Mouse (Mus musculus) bone marrow macrophage, adult 2 months (primary cell): ENCODE results near the gene Ncoa7.

Source experiments
- CTCF ChIP-seq: IDR thresholded peaks from 2 replicates; pipeline ENCODE4 v1.5.1; 2012; ENCODE audit warnings: low read depth, mild to moderate bottlenecking, low read length, moderate library complexity
- POLR2A ChIP-seq: IDR thresholded peaks from 2 replicates; pipeline ENCODE4 v1.6.1; 2012; ENCODE audit warnings: mild to moderate bottlenecking, low read depth, low read length, borderline replicate concordance

DNA sequence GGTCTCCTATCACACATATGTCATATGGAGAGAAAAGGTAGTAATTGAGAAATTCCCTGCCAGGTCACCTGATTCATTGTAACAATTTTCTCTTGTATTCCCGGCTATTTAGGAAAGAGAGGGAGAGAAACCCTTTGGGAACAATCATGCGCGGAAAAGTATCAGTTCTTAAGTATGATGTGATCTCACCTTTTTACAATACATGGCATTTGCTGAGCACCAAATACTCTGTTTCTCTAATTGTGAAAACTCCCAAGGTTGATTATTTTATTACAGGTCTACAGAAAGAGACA is 184.3 kb downstream of the Ncoa7 start:
- TF ChIP-seq CTCF (no peak), POLR2A (no peak)
